Mouse (Mus musculus) neural tube, embryonic 15.5 days (tissue): ENCODE data around the gene Wdr37. TPM values are rescaled to one million over a fixed set of nuclear protein-coding genes. Genes with fewer than 3 reads are reported as not detected.

Experiments
- ATAC-seq: fragments of 200-750 bp; cut with Nextera tagmentation; 2 replicates; pipeline ENCODE4 v1.8.0; 2017; ENCODE audit warnings: mild to moderate bottlenecking, moderate TSS enrichment, moderate library complexity; ENCODE audit not compliant: low FRiP score
- H3K27ac ChIP-seq: fragments of 300-500 bp; sonication (generic); replicated peaks from 2 replicates; pipeline ENCODE4 v1.5.1; 2015; ENCODE audit warnings: mild to moderate bottlenecking, inconsistent platforms
- H3K27me3 ChIP-seq: fragments of 300-500 bp; sonication (generic); replicated peaks from 2 replicates; pipeline ENCODE4 v1.6.1; 2015; ENCODE audit warnings: inconsistent platforms
- H3K36me3 ChIP-seq: fragments of 300-500 bp; sonication (generic); 2 replicates; pipeline ENCODE4 v1.6.1; 2015; ENCODE audit warnings: inconsistent platforms
- H3K4me1 ChIP-seq: fragments of 300-500 bp; sonication (generic); 2 replicates; pipeline ENCODE4 v1.6.1; 2015; ENCODE audit warnings: inconsistent platforms
- H3K4me2 ChIP-seq: fragments of 300-500 bp; sonication (generic); 2 replicates; pipeline ENCODE4 v1.6.1; 2015; ENCODE audit warnings: inconsistent platforms, mild to moderate bottlenecking, moderate library complexity
- H3K4me3 ChIP-seq: fragments of 300-500 bp; sonication (generic); replicated peaks from 2 replicates; pipeline ENCODE4 v1.5.1; 2015; ENCODE audit warnings: mild to moderate bottlenecking, inconsistent platforms
- H3K9ac ChIP-seq: fragments of 300-500 bp; sonication (generic); replicated peaks from 2 replicates; pipeline ENCODE4 v1.6.1; 2015; ENCODE audit warnings: mild to moderate bottlenecking, inconsistent platforms
- H3K9me3 ChIP-seq: fragments of 300-500 bp; sonication (generic); replicated peaks from 2 replicates; pipeline ENCODE4 v1.6.1; 2016; ENCODE audit warnings: inconsistent platforms
- WGBS: fragments of 180-500 bp; shearing (Covaris S2); methylation state at CpG from one replicate; pipeline ENCODE4 v1.1.7; 2015; ENCODE audit warnings: mixed read lengths; 5-methylcytosine and 5-hydroxymethylcytosine counted together
- polyA plus RNA-seq: library from polyadenylated mRNA; unstranded; fragments of >200 nt; fragmentation: Nextera tagmentation; extraction: Ambion mirVana; gene quantifications from 2 replicates; pipeline ENCODE4 v1.2.1, GENCODE M21; 2015

The Wdr37 gene
- polyA plus RNA-seq, 1 experiment from 2014 or later = 48.2 TPM

GRCm38 (mm10) chr13:8839111-8839510 lies 32.6 kb downstream of the Wdr37 start:
- no peak overlapping the region for H3K27ac ChIP-seq
- no peaks in the 10 kb centered on the region for H3K27me3 ChIP-seq
- 87% methylated on average over 10 of the region's 10 CpGs for WGBS
- no peak overlapping the region for H3K4me2 ChIP-seq
- no peak overlapping the region for H3K4me3 ChIP-seq
- ATAC-seq = no peak
- H3K36me3 ChIP-seq = peaks cover 66% of the 10 kb centered on the region
- H3K9ac ChIP-seq = no peak overlapping the region
- no peaks in the 10 kb centered on the region for H3K9me3 ChIP-seq
- H3K4me1 ChIP-seq = no peaks in the 10 kb centered on the region

DNA sequence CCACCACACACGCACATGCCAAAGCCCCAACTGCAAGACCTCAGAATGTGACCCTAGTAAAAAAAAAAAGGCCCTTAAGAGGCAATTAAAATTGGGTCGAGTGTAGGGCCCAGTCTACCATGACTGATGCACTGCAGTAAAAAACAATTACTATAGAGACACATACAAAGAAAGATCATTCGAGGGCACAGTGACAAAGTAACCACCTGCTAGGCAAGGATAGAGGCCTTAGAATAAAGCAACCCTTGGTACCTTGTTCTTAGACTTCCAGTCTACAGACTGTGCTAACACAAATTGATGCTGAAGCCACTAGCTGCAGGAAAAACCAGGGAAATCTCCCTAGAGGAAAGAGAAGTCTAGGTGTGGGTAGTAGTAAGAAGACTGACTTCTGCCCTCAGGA lies 33.3 kb downstream of the Wdr37 start:
- Histone ChIP-seq H3K9me3 (no peaks in the 10 kb centered on the region), H3K9ac (no peak overlapping the region), H3K27me3 (no peaks in the 10 kb centered on the region), H3K4me2 (no peak overlapping the region), H3K4me3 (no peak overlapping the region), H3K27ac (no peak overlapping the region), H3K4me1 (no peaks in the 10 kb centered on the region), H3K36me3 (peaks cover 66% of the 10 kb centered on the region)
- 0 out of 2 replicates have a peak, but pooled peaks have one; percentile 41 for ATAC-seq
- 16% methylated on average over 3 of the region's 3 CpGs for WGBS

DNA sequence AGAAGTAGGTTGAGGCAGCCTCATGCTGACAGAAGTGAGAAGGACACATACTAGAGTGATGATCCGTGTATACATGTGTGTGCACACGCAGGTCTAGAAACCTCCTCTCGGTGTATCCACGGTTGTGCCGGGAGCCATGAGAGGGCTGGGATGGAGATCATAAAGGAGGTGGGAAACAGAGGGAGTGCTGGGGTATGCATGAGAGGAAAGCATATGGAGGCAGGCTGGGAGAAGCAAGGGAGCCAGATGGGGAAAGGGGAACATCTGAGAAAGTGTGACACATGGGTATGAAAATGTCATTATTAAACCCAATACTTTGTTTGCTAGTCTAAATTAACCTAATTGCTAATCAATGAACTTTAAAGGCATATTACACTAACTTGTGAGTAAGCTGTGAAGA lies 37.1 kb downstream of the Wdr37 start:
- H3K27ac ChIP-seq = no peak overlapping the region
- 97% methylated on average over 5 of the region's 5 CpGs for WGBS

GRCm38 (mm10) chr13:8831546-8832251 lies 40.0 kb downstream of the Wdr37 start:
- WGBS = 85% methylated on average over 7 of the region's 7 CpGs
- ATAC-seq = no peak
- peaks cover 39% of the 10 kb centered on the region for H3K36me3 ChIP-seq
- no peak overlapping the region for H3K4me2 ChIP-seq
- no peaks in the 10 kb centered on the region for H3K4me1 ChIP-seq
- H3K27me3 ChIP-seq = no peaks in the 10 kb centered on the region
- no peak overlapping the region for H3K27ac ChIP-seq
- no peak overlapping the region for H3K4me3 ChIP-seq
- H3K9ac ChIP-seq = no peak overlapping the region
- no peaks in the 10 kb centered on the region for H3K9me3 ChIP-seq

More for the DNA sequence above, 37.1 kb downstream of the Wdr37 start:
- no peak overlapping the region for H3K4me2 ChIP-seq
- H3K4me1 ChIP-seq = no peaks in the 10 kb centered on the region
- no peak overlapping the region for H3K9ac ChIP-seq
- H3K9me3 ChIP-seq = no peaks in the 10 kb centered on the region
- H3K4me3 ChIP-seq = no peak overlapping the region
- peaks cover 46% of the 10 kb centered on the region for H3K36me3 ChIP-seq
- ATAC-seq = no peak
- H3K27me3 ChIP-seq = no peaks in the 10 kb centered on the region

GRCm38 (mm10) chr13:8830696-8831095 lies 41.0 kb downstream of the Wdr37 start:
- H3K36me3 ChIP-seq = peaks cover 29% of the 10 kb centered on the region
- no peak overlapping the region for H3K4me3 ChIP-seq
- no peaks in the 10 kb centered on the region for H3K27me3 ChIP-seq
- H3K9ac ChIP-seq = no peak overlapping the region
- no peaks in the 10 kb centered on the region for H3K4me1 ChIP-seq
- ATAC-seq = no peak
- H3K4me2 ChIP-seq = no peak overlapping the region
- no peak overlapping the region for H3K27ac ChIP-seq
- no peaks in the 10 kb centered on the region for H3K9me3 ChIP-seq

GRCm38 (mm10) chr13:8829784-8830183 lies 41.9 kb downstream of the Wdr37 start:
- Histone ChIP-seq H3K36me3 (peaks cover 24% of the 10 kb centered on the region), H3K4me2 (no peak overlapping the region), H3K4me3 (no peak overlapping the region), H3K9ac (no peak overlapping the region), H3K27ac (no peak overlapping the region), H3K9me3 (no peaks in the 10 kb centered on the region), H3K27me3 (no peaks in the 10 kb centered on the region), H3K4me1 (no peaks in the 10 kb centered on the region)
- 0 out of 2 replicates have a peak, but pooled peaks have one; percentile 29 for ATAC-seq
- WGBS = 26% methylated on average over 5 of the region's 5 CpGs

- Histone ChIP-seq H3K4me2 (no peak overlapping the region), H3K9me3 (no peaks in the 10 kb centered on the region), H3K36me3 (peaks cover 18% of the 10 kb centered on the region), H3K4me1 (no peaks in the 10 kb centered on the region), H3K27ac (no peak overlapping the region), H3K4me3 (no peak overlapping the region), H3K9ac (no peak overlapping the region), H3K27me3 (no peaks in the 10 kb centered on the region)
- no peak for ATAC-seq
- 100% methylated on average over 1 of the region's 1 CpGs for WGBS
Observed at GRCm38 (mm10) chr13:8828946-8829345, 42.8 kb downstream of the Wdr37 start.

GRCm38 (mm10) chr13:8823546-8823945 lies 48.2 kb downstream of the Wdr37 start:
- ATAC-seq = peak; percentile 56; the same call in 1 of the 2 replicates
- Histone ChIP-seq H3K4me1 (peaks cover 5% of the 10 kb centered on the region; the same call in 1 of the 2 replicates), H3K36me3 (peaks cover 35% of the 10 kb centered on the region), H3K9ac (no peak overlapping the region), H3K9me3 (no peaks in the 10 kb centered on the region), H3K4me2 (no peak overlapping the region), H3K27ac (peak overlapping the region; percentile 66), H3K27me3 (no peaks in the 10 kb centered on the region), H3K4me3 (no peak overlapping the region)
- 33% methylated on average over 8 of the region's 8 CpGs for WGBS

DNA sequence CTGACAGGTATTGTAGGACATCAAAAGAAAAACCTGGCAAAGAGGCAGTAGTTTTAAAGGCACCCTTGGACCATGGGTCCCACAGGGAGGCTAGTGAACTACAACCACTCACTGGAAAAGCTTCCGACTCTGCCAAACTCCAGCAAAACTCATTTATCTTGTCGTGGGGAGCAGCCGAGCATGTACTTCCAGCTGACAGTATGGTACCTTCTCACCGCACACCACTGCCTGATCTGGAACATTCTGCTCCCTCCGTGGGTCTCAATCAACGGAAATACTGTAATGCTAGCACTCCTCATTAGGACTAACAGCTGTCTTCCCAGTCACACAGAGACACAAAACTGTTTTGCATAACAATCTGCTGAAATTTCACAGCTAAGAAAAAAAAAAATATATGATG lies 48.6 kb downstream of the Wdr37 start:
- Histone ChIP-seq H3K4me2 (no peak overlapping the region), H3K36me3 (peaks cover 36% of the 10 kb centered on the region), H3K4me1 (peaks cover 5% of the 10 kb centered on the region; the same call in 1 of the 2 replicates), H3K27me3 (no peaks in the 10 kb centered on the region), H3K9ac (no peak overlapping the region), H3K4me3 (no peak overlapping the region), H3K9me3 (no peaks in the 10 kb centered on the region), H3K27ac (peak overlapping the region; percentile 66)
- 13% methylated on average over 6 of the region's 6 CpGs for WGBS
- ATAC-seq = peak; percentile 60

- H3K27ac ChIP-seq = no peak overlapping the region
Observed at GRCm38 (mm10) chr13:8822201-8822600, 49.5 kb downstream of the Wdr37 start.

GRCm38 (mm10) chr13:8805931-8806330 lies 65.8 kb downstream of the Wdr37 start:
- Histone ChIP-seq H3K4me1 (no peaks in the 10 kb centered on the region), H3K9me3 (no peaks in the 10 kb centered on the region), H3K4me2 (no peak overlapping the region), H3K27me3 (no peaks in the 10 kb centered on the region), H3K9ac (no peak overlapping the region), H3K36me3 (peaks cover 13% of the 10 kb centered on the region; the same call in 1 of the 2 replicates), H3K4me3 (no peak overlapping the region), H3K27ac (no peak overlapping the region)
- WGBS = 100% methylated on average over 2 of the region's 2 CpGs
- no peak for ATAC-seq

More at GRCm38 (mm10) chr13:8822201-8822600, 49.5 kb downstream of the Wdr37 start:
- no peak for ATAC-seq
- Histone ChIP-seq H3K4me2 (no peak overlapping the region), H3K27me3 (no peaks in the 10 kb centered on the region), H3K36me3 (peaks cover 41% of the 10 kb centered on the region), H3K4me1 (peaks cover 5% of the 10 kb centered on the region; the same call in 1 of the 2 replicates), H3K9ac (no peak overlapping the region), H3K9me3 (no peaks in the 10 kb centered on the region), H3K4me3 (no peak overlapping the region)
- WGBS = 79% methylated on average over 4 of the region's 4 CpGs

GRCm38 (mm10) chr13:8800576-8800975 lies 71.1 kb downstream of the Wdr37 start:
- H3K36me3 ChIP-seq = peaks cover 8% of the 10 kb centered on the region; the same call in 1 of the 2 replicates
- no peaks in the 10 kb centered on the region for H3K9me3 ChIP-seq
- ATAC-seq = no peak
- H3K27ac ChIP-seq = no peak overlapping the region
- 74% methylated on average over 6 of the region's 6 CpGs for WGBS
- no peaks in the 10 kb centered on the region for H3K27me3 ChIP-seq
- no peak overlapping the region for H3K4me3 ChIP-seq
- no peak overlapping the region for H3K4me2 ChIP-seq
- no peak overlapping the region for H3K9ac ChIP-seq
- no peaks in the 10 kb centered on the region for H3K4me1 ChIP-seq
